Mouse (Mus musculus): ENCODE measurements around the gene Shroom1. TPM values are rescaled to one million over a fixed set of nuclear protein-coding genes. Genes with fewer than 3 reads are reported as not detected.

The Shroom1 gene
- polyA plus RNA-seq, 1 experiment from 2014 or later = 3.5 TPM

DNA sequence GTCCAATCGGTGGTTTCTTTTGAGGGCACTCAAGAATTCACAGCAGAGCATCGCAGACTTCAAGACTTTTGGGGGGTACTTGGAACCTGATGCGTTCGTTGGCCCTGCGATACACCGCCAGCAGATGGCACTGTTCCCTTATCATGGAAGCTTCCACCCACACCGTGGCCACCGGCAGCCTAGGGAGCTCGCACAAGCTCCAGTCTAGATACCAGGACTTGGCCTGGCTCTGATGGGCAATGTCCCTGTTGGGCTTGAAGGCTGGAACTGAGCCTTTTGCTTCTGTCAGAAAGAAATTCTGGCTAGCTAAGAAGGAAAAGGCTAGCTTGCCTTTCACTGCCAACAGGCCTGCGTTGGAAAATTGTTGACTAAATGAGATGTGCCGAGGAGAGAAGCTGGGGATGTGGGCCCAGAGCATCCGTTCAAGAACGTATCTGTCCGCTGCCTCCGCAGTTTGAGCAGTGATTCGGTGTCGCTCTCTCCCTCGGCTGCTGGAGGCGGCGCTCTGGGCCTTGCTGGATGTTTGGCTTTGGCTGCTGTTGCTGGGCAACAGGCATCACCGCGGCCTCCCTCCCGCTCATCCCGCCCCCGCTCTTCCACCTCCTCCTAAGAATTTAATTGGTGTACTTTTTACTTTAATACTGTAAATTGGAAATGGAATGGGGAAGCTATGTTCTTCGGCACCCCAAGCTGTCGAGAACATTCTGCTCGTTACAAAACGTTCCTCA is 13.1 kb downstream of the Shroom1 start, which contains the start of gene Gm9837:
Gm9837 (minus strand) TSS at position 512 of the 728 bp plus-strand sequence.
- H3K9me3 ChIP-seq = no peaks in the 10 kb centered on the region
- peaks cover 18% of the 10 kb centered on the region for H3K4me1 ChIP-seq (replicated peaks)
- WGBS = 2% methylated on average over 29 of the region's 29 CpGs
- peak; percentile 81 for ATAC-seq (ENCODE audit: low FRiP score, low read depth)
- peak within 1 kb of the TSS; percentile 21 for H3K4me3 ChIP-seq
- H3K4me2 ChIP-seq = peak within 1 kb of the TSS; percentile 55
- peak within 1 kb of the TSS; percentile 55 for H3K27ac ChIP-seq (replicated peaks)
- H3K27me3 ChIP-seq = peaks cover 35% of the 10 kb centered on the region
- no peaks in the 10 kb centered on the region for H3K36me3 ChIP-seq
- H3K9ac ChIP-seq = 0 out of 2 replicates have a peak within 1 kb of the TSS, but pooled peaks have one; percentile 29

DNA sequence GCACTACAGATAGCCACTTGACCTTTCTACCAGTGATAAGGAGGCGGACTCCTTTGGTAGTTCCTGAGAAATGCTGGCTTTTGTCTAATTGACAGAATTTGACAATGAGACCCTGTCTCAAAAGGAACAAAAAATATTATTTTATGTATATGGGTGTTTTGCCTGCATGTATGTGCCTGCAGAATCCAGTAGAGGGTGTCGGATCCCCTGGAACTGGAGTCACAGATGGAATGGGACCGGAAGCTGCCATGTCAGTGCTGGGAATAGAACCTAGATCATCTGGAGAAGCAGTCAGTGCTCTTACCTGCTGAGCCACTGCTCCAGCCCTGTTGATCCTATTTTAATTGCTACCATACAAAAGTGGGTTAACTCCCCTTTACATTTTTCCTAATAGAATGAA is 15.7 kb downstream of the Shroom1 start:
- 83% methylated on average over 3 of the region's 3 CpGs for WGBS
- no peaks in the 10 kb centered on the region for H3K36me3 ChIP-seq
- H3K27me3 ChIP-seq = peaks cover 36% of the 10 kb centered on the region
- H3K9me3 ChIP-seq = no peaks in the 10 kb centered on the region
- no peak overlapping the region for H3K4me2 ChIP-seq
- no peak overlapping the region for H3K27ac ChIP-seq (replicated peaks)
- no peak for ATAC-seq (ENCODE audit: low FRiP score, low read depth)
- no peak overlapping the region for H3K9ac ChIP-seq
- H3K4me1 ChIP-seq (replicated peaks) = peaks cover 21% of the 10 kb centered on the region
- H3K4me3 ChIP-seq = no peak overlapping the region

DNA sequence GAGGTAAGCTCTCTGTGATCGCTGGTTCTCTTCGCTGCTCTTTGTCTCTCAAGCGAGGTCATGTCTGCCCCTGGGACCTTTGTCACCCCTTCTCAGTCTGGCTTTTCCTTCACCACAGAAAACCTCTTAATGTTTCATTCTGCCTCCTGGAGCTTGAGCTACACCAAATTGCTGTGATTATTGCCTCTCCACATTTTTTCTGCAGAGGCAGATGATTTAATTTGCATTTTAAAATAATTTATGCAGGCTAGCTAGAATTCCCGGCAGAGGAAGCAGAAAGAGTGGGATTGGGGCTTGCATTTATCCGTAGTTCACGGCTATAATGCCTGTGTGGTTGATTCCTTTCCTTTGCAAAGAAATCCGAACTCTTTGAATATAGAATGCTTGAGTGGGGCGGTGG is 18.6 kb downstream of the Shroom1 start:
- ATAC-seq (ENCODE audit: low FRiP score, low read depth) = no peak
- H3K4me3 ChIP-seq = no peak overlapping the region
- H3K27ac ChIP-seq (replicated peaks) = 0 out of 2 replicates have a peak overlapping the region, but pooled peaks have one; percentile 4
- H3K36me3 ChIP-seq = no peaks in the 10 kb centered on the region
- H3K9me3 ChIP-seq = no peaks in the 10 kb centered on the region
- peak overlapping the region; percentile 42 for H3K4me2 ChIP-seq
- H3K9ac ChIP-seq = no peak overlapping the region
- H3K4me1 ChIP-seq (replicated peaks) = peaks cover 31% of the 10 kb centered on the region
- H3K27me3 ChIP-seq = peaks cover 64% of the 10 kb centered on the region
- WGBS = 13% methylated on average over 8 of the region's 8 CpGs

DNA sequence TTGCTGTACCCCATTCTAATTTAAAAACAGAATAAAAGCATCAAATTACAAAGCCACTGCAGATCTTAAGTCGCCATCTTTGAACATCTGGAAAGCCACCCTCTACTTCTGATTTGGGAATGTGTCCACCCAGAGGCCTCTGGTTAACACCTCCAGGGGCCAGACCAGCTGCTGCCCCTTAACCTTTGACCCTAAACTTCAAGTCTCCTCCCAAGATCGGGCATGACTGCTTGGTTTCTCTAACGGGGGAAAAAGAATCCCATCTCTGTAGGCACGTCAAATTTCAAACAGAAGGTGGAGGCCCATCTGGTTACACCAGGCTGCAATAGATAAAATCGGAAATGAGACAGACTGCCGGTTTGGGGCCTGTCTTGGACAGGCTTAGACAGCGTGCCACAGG is 20.8 kb downstream of the Shroom1 start:
- Histone ChIP-seq H3K9ac (no peak overlapping the region), H3K27ac (replicated peaks) (no peak overlapping the region), H3K4me2 (no peak overlapping the region), H3K36me3 (no peaks in the 10 kb centered on the region), H3K27me3 (peaks cover 76% of the 10 kb centered on the region), H3K4me3 (no peak overlapping the region; the same call in 1 of the 2 replicates), H3K9me3 (no peaks in the 10 kb centered on the region), H3K4me1 (replicated peaks) (peaks cover 28% of the 10 kb centered on the region)
- WGBS = 44% methylated on average over 7 of the region's 7 CpGs
- ATAC-seq (ENCODE audit: low FRiP score, low read depth) = no peak

DNA sequence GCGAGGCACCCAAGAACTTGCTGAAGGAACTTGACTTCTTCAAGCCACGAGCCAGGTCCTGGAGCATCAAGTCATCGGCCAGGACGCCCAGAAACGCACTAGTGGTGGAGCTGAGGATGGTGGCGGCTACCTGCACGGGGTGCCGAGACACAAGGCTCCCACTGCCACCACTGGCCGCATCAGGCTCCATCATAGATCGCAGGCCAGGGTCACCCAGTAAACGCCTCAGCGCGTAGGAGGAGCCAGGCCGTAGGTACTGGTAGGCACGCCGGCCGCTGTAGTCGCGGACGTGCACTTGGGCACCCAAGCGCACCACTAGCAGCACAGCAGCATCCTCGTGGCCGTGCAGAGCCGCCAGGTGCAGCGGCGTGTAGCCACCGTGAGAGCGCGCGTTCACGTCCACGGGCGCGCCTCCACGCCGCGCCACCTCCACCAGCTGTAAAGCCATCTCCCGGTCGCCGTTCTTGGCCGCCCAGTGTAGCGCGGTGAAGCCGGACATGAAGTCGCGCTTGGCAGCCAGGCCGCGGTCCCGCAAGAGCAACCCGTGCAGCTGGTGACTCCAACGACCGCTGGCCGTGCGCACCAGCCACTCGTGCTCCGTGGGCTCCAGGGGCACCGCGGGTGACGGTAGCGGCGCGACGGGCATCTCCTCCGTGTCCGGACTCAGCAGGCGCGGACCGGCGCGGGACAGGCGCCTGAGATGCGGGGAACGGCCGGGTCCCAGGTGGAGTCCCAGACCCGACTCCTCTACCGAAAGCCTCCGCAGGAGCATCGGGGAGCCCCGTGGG is 21.6 kb downstream of the Shroom1 start:
- Histone ChIP-seq H3K27ac (replicated peaks) (no peak overlapping the region), H3K4me3 (peak overlapping the region; percentile 46), H3K36me3 (no peaks in the 10 kb centered on the region), H3K27me3 (peaks cover 77% of the 10 kb centered on the region), H3K4me1 (replicated peaks) (peaks cover 28% of the 10 kb centered on the region), H3K9me3 (no peaks in the 10 kb centered on the region), H3K4me2 (peak overlapping the region; percentile 71), H3K9ac (peak overlapping the region; percentile 28)
- 7% methylated on average over 79 of the region's 79 CpGs for WGBS
- ATAC-seq (ENCODE audit: low FRiP score, low read depth) = peak; percentile 32; the same call in 1 of the 2 replicates

DNA sequence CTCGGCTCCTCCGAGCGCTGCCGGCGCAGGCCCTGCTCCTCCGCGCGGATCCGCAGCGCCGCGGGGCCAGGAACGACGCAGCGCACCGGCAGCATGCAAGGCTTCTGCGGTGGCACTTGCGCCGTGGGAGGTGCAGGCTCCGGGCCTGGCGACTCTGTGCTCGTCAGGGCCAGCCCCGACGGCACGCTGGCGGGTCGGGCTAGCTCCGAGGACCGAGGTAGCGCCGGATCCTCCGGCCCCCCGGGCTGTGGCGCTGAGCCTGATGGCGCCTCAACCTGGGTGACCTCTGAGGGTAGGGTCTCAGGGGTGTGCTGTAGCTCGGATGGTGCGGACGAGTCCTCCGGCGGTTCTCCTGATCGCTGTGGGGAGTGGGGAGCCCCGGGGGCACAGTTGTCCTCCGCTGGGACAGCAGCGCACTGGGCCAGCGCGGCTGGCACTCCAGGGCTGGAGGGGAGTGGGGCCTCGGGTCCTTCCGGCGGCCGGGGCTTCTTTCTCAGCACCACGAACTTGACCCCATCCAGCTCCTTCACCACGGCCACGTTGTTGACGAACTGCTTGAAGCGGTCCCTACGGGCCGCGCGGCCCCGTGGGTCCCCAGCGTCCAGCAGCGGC is 22.3 kb downstream of the Shroom1 start:
- 1% methylated on average over 62 of the region's 62 CpGs for WGBS
- H3K9ac ChIP-seq = peak overlapping the region; percentile 39
- no peak overlapping the region for H3K27ac ChIP-seq (replicated peaks)
- 0 out of 2 replicates have a peak, but pooled peaks have one; percentile 12 for ATAC-seq (ENCODE audit: low FRiP score, low read depth)
- peak overlapping the region; percentile 46 for H3K4me3 ChIP-seq
- H3K36me3 ChIP-seq = no peaks in the 10 kb centered on the region
- H3K4me1 ChIP-seq (replicated peaks) = peaks cover 28% of the 10 kb centered on the region
- H3K9me3 ChIP-seq = no peaks in the 10 kb centered on the region
- peaks cover 73% of the 10 kb centered on the region for H3K27me3 ChIP-seq
- H3K4me2 ChIP-seq = peak overlapping the region; percentile 71

DNA sequence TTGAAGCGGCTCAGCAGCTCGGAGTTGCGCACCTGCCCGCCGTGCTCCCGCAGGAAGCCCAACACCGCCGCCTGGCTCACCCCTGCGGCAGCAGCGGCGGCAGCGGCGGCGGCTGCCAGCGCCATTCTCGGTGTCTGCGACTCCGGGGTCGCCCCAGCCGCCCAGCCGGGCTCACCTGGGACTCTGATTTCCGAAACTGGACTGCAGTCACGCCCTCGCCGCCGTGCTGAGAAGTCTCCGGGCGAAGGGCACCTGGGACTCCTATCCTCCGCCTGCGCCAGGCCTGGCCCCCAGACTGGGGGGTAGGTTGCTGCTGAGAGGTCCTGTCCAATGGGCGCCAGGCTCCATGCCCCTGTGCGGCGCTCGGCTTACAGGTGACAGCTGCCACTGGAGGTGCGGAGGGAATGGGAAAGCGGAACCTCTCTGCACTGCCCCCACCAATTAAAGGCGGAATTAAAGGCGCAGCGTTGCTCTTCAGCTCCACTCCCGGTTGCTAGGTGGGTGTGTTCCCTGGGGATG is 22.8 kb downstream of the Shroom1 start, which contains the start of the genes Gm9945 and Sowaha:
Gm9945 (plus strand) TSS at position 384 of the 519 bp plus-strand sequence.
Sowaha (minus strand) TSS at position 492 of the 519 bp plus-strand sequence.
- no peaks in the 10 kb centered on the region for H3K36me3 ChIP-seq
- ATAC-seq (ENCODE audit: low FRiP score, low read depth) = peak; percentile 71
- no peaks in the 10 kb centered on the region for H3K9me3 ChIP-seq
- peak within 1 kb of the TSS; percentile 39 for H3K9ac ChIP-seq
- H3K27ac ChIP-seq (replicated peaks) = no peak within 1 kb of the TSS
- H3K4me2 ChIP-seq = peak within 1 kb of the TSS; percentile 71
- peaks cover 28% of the 10 kb centered on the region for H3K4me1 ChIP-seq (replicated peaks)
- H3K27me3 ChIP-seq = peaks cover 68% of the 10 kb centered on the region
- peak within 1 kb of the TSS; percentile 46 for H3K4me3 ChIP-seq
- 2% methylated on average over 40 of the region's 40 CpGs for WGBS

DNA sequence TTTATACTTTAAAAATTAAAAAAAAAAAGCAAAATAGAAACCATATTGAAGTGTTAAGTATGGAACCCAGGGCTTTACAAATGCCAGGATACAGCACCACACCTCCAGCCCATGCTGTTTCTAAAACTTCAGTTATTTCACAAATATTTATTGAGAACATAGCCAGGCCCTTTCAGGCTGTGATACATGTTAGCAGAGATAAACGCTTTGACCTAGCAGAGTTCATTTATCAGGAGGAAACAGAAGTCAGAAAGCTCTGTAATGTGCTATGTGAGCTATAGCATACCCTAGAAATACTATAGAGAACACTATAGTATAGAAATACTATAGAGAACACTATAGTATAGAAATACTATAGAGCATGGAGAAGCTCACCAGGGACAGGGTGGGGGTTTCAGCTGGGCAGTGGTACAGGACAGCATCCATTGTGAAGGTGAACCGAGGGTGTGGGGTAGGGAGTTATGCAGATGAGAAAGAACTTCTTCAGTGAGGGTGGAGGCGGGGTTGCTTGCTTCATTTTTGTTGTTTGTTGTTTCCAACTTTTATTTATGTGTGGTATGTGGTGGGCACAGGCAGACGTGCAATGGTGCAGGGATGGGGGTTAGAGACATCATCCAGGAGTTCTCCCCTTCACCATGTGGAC is 24.2 kb downstream of the Shroom1 start:
- H3K4me2 ChIP-seq = no peak overlapping the region
- peaks cover 68% of the 10 kb centered on the region for H3K27me3 ChIP-seq
- H3K27ac ChIP-seq (replicated peaks) = no peak overlapping the region
- H3K4me1 ChIP-seq (replicated peaks) = peaks cover 19% of the 10 kb centered on the region
- no peaks in the 10 kb centered on the region for H3K9me3 ChIP-seq
- 77% methylated on average over 4 of the region's 4 CpGs for WGBS
- ATAC-seq (ENCODE audit: low FRiP score, low read depth) = no peak
- no peak overlapping the region for H3K9ac ChIP-seq
- no peak overlapping the region for H3K4me3 ChIP-seq
- H3K36me3 ChIP-seq = no peaks in the 10 kb centered on the region

DNA sequence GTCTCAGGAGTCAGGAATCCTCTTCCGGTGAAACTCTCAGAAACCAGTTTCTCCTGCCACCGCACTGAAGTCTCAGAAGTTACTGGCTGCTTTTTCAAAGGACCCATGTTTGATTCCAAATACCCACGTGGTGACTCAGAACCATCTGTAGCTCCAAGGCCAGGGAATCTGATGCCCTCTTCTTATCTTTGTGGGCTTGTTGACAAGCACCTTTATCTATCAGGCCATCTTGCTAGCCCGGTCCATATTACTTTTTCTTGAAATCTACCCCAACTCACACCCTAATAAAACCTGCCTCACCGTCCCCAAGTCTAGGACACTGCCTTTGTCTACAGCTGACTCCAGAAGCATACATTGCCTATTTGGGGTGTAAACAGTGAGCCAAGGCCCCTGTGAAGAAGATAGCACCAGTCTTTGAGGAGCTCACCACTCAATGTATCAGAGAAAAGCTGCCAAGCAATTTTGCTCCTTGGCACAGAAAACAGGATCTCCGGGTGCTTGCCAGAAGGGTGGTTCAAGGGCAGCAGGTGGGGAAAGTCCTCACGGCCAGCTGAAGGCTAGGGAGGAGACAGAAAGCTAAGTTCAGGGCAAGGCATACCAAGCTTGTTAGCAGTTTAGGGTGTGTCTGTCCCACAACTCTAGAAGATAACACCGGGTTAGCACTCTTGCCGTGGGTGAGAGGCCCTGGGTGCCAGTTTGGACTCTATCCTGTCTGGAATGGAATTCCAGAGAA is 26.3 kb downstream of the Shroom1 start:
- Histone ChIP-seq H3K4me3 (no peak overlapping the region), H3K36me3 (no peaks in the 10 kb centered on the region), H3K4me1 (replicated peaks) (peaks cover 25% of the 10 kb centered on the region), H3K9ac (no peak overlapping the region), H3K9me3 (no peaks in the 10 kb centered on the region), H3K4me2 (no peak overlapping the region), H3K27ac (replicated peaks) (no peak overlapping the region), H3K27me3 (peaks cover 64% of the 10 kb centered on the region)
- ATAC-seq (ENCODE audit: low FRiP score, low read depth) = no peak
- 85% methylated on average over 9 of the region's 9 CpGs for WGBS

DNA sequence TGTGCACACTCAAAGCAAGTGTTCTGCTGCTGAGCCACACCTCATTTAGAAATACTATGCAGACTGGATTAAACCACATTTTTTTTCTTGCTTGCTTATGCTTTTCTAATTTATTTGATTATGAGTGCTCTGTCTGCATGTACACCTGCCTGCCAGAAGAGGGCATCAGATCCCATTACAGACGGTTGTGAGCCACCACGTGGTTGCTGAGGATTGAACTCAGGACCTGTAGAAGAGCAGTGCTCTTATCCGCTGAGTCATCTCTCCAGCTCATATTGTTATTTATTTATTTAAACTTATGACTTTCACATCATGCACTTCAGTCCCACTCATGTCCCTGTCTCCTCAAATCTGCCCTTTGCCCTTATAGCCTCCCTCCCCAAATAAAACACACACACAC is 28.7 kb downstream of the Shroom1 start:
- Histone ChIP-seq H3K9me3 (no peaks in the 10 kb centered on the region), H3K9ac (no peak overlapping the region), H3K27ac (replicated peaks) (no peak overlapping the region), H3K4me3 (no peak overlapping the region), H3K27me3 (peaks cover 52% of the 10 kb centered on the region), H3K36me3 (no peaks in the 10 kb centered on the region), H3K4me1 (replicated peaks) (peaks cover 8% of the 10 kb centered on the region), H3K4me2 (no peak overlapping the region)
- ATAC-seq (ENCODE audit: low FRiP score, low read depth) = no peak
- WGBS = 42% methylated on average over 3 of the region's 3 CpGs

DNA sequence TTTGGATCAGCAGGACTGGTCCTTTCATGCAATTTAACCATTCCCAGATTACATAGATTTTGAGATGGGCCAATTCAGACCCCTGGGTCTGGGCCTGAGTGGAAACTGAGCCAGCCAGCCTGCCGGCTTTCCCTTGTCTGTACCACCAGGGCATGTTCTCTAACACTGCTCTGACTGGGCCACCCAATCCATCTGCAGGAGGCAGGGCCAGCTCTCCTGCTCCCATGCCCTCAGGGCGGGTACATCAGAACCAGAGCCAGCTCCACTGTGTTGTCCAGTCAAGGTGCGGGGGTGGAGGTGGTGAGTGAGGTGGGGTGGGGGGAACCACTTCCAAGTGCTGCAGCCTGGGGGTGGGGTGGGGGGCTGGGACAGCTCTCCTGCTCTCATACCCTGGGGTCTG is 29.3 kb downstream of the Shroom1 start:
- H3K9ac ChIP-seq = no peak overlapping the region
- H3K27ac ChIP-seq (replicated peaks) = no peak overlapping the region
- ATAC-seq (ENCODE audit: low FRiP score, low read depth) = no peak
- H3K27me3 ChIP-seq = peaks cover 46% of the 10 kb centered on the region
- no peaks in the 10 kb centered on the region for H3K36me3 ChIP-seq
- no peak overlapping the region for H3K4me2 ChIP-seq
- 67% methylated on average over 3 of the region's 3 CpGs for WGBS
- no peaks in the 10 kb centered on the region for H3K9me3 ChIP-seq
- H3K4me1 ChIP-seq (replicated peaks) = peaks cover 8% of the 10 kb centered on the region
- no peak overlapping the region for H3K4me3 ChIP-seq
